Comparison of ENCODE assay signal across 28 mouse cellular contexts in the genomic region with DNA sequence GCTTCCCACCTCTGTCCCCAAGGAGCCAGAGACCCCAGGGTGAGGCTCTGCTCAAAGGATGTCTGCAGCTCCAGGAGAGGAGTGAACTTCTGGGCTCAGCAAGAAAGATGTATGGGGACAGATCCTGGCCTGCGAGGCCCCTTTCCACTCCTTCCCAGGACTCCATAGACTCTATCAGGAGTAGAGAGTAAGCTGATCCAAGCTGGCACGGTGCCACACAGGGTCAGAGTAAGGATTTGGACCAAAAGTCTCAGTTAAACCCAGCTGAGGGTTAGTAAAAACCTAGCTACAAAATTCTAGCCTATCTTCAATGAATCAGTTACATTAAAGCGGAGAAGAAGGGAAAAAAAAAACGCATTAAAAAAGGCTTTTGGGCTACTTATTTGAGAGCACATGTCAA. TPM values are rescaled to one million over a fixed set of nuclear protein-coding genes. Genes with fewer than 3 reads are reported as not detected.
DNase-seq lines count a peak whose midpoint lies in the region; ATAC-seq and TF ChIP-seq lines count a peak whose summit lies in the region.
"Had no signal": no experiment of that assay in that cellular context is flagged by ENCODE, and none has a peak within 500 bp of the region (broad histone marks: within the 10 kb centered on the region; RNA-seq: fewer than 3 reads in every experiment).

No protein-coding gene starts in this region.

- ATAC-seq in lung, embryonic 14.5 days (ENCODE audit: insufficient read depth): no peak
- ATAC-seq: activated CD4-positive, CD25-positive, alpha-beta regulatory T cell, adult 4 months; forebrain, embryonic 13.5 days; forebrain, embryonic 16.5 days had no signal

- peak; percentile 16 for DNase-seq in adrenal gland, postnatal 10 days
- DNase-seq in adrenal gland, postnatal 36 days: no peak
- DNase-seq in gastrocnemius, postnatal 10 days: peak; percentile 25
- DNase-seq in gastrocnemius, adult 8-10 months (ENCODE audit: low spot score in 2 of 2): no peak
- DNase-seq in lung, embryonic 14.5 days: peak; percentile 16
- no peak for DNase-seq in lung, postnatal 36 days
- DNase-seq in adipocyte (ENCODE audit: low spot score): peak; percentile 16
- DNase-seq in left cerebral cortex, postnatal 4 days: no peak
- DNase-seq: adrenal gland, postnatal 14 days; cerebellum, adult 11-12 months; cerebellum, adult 9-10 months; cerebellum, postnatal 25 days; gastrocnemius, postnatal 25 days; heart, adult 2 months had no signal

- peaks cover 9% of the 10 kb centered on the region; the same call in 1 of the 2 replicates for H3K4me1 ChIP-seq in lung, embryonic 14.5 days (ENCODE audit: insufficient read depth)

- no peak overlapping the region for H3K4me3 ChIP-seq in lung, embryonic 14.5 days (ENCODE audit: low read depth, low read length)
- H3K4me3 ChIP-seq: embryonic facial prominence, embryonic 13.5 days; forebrain, embryonic 10.5 days; forebrain, embryonic 13.5 days; heart, adult 2 months; heart, embryonic 10.5 days; heart, embryonic 13.5 days; hindbrain, embryonic 12.5 days; hindbrain, embryonic 15.5 days had no signal

- no peaks in the 10 kb centered on the region for H3K36me3 ChIP-seq in lung, embryonic 14.5 days (ENCODE audit: insufficient read depth)
- H3K36me3 ChIP-seq: embryonic facial prominence, embryonic 13.5 days; forebrain, embryonic 10.5 days; heart, embryonic 10.5 days; heart, embryonic 13.5 days; hindbrain, embryonic 12.5 days; hindbrain, embryonic 15.5 days had no signal

- H3K4me2 ChIP-seq in lung, embryonic 14.5 days: no peak overlapping the region
- H3K4me2 ChIP-seq: embryonic facial prominence, embryonic 13.5 days; forebrain, embryonic 13.5 days; heart, embryonic 13.5 days; hindbrain, embryonic 12.5 days; hindbrain, embryonic 15.5 days had no signal

- no peak for TF ChIP-seq CTCF in lung, embryonic 14.5 days (IDR thresholded peaks at IDR 0.05; ENCODE audit: low read depth)

- no peaks in the 10 kb centered on the region for H3K27me3 ChIP-seq in lung, embryonic 14.5 days (ENCODE audit: insufficient read depth, low read length)
- H3K27me3 ChIP-seq: hindbrain, embryonic 15.5 days had no signal

- 58% methylated on average over 4 of the region's 4 CpGs for WGBS in lung, embryonic 14.5 days

- no peak overlapping the region for H3K27ac ChIP-seq in lung, embryonic 14.5 days (ENCODE audit: low read depth)
- H3K27ac ChIP-seq: embryonic facial prominence, embryonic 13.5 days; forebrain, embryonic 10.5 days; forebrain, embryonic 13.5 days; heart, adult 2 months; heart, embryonic 10.5 days; heart, embryonic 13.5 days; hindbrain, embryonic 12.5 days; hindbrain, embryonic 15.5 days had no signal

- no peaks in the 10 kb centered on the region for H3K9me3 ChIP-seq in lung, embryonic 14.5 days (ENCODE audit: low read depth, low read length)
- H3K9me3 ChIP-seq: embryonic facial prominence, embryonic 13.5 days; forebrain, embryonic 10.5 days; forebrain, embryonic 13.5 days; heart, embryonic 10.5 days; heart, embryonic 13.5 days; hindbrain, embryonic 12.5 days; hindbrain, embryonic 15.5 days had no signal

- H3K9ac ChIP-seq in lung, embryonic 14.5 days: no peak overlapping the region
- H3K9ac ChIP-seq: embryonic facial prominence, embryonic 13.5 days; forebrain, embryonic 13.5 days; heart, embryonic 13.5 days; hindbrain, embryonic 12.5 days; hindbrain, embryonic 15.5 days had no signal

- intact Hi-C loops in left cerebral cortex, postnatal 4 days (cut with DNase I): no loop called here

RNA-seq across cellular contexts. Expression of a gene that starts 40.6 kb away (rescaled TPM):
- total RNA-seq in adrenal gland, postnatal 10 days (2021): 1 to 10 TPM in 1 of 2 experiments, under 1 TPM in 1; 0.30 to 1.4 TPM
- under 1 TPM; 0.10 to 0.17 TPM for total RNA-seq in adrenal gland, postnatal 36 days (2021)
- total RNA-seq in gastrocnemius, postnatal 10 days (2021): 10 to 100 TPM; 35.2 to 36.1 TPM
- 10 to 100 TPM; 59.4 to 70.9 (median 64.3) TPM for total RNA-seq in gastrocnemius, adult 8-10 months (2022)
- polyA plus RNA-seq in lung, embryonic 14.5 days (2014; fragmentation: Nextera tagmentation; extraction: Ambion mirVana): not detected in 2 replicates
- total RNA-seq in left cerebral cortex, postnatal 4 days (2021): not detected
- total RNA-seq: adrenal gland, postnatal 14 days; common myeloid progenitor, adult 5-6 weeks; heart, postnatal 14 days; hematopoietic stem cell, adult 5-6 weeks had no signal
- polyA plus RNA-seq: activated CD4-positive, CD25-positive, alpha-beta regulatory T cell, adult 4 months; forebrain, embryonic 10.5 days; forebrain, embryonic 13.5 days; forebrain, embryonic 16.5 days; heart, adult 2 months; heart, embryonic 13.5 days; heart, embryonic 16.5 days; intestine, embryonic 14.5 days had no signal

Comparison
In these comparisons a context has a peak if more than half of its experiments do, and no peak if none do; other contexts are left out.
1. DNase-seq: peak in adrenal gland, postnatal 10 days (single experiment), gastrocnemius, postnatal 10 days (single experiment), lung, embryonic 14.5 days (single experiment) and adipocyte (single experiment); none in adrenal gland, postnatal 36 days (0 of 2), gastrocnemius, adult 8-10 months (0 of 2), lung, postnatal 36 days (single experiment) and left cerebral cortex, postnatal 4 days (single experiment).
2. RNA of a gene that starts 40.6 kb away (total RNA-seq): 59.4 to 70.9 TPM in gastrocnemius, adult 8-10 months and 35.2 to 36.1 TPM in gastrocnemius, postnatal 10 days; 0.30 to 1.4 TPM in adrenal gland, postnatal 10 days, 0.10 to 0.17 TPM in adrenal gland, postnatal 36 days and not detected in left cerebral cortex, postnatal 4 days; every median in the first group is over 10 times any median in the second.